9 mouse cellular contexts compared by ENCODE assay signal in genomic region chr10:43155046-43155560, GRCm38 (mm10). TPM values are rescaled to one million over a fixed set of nuclear protein-coding genes. Genes with fewer than 3 reads are reported as not detected.
A peak's percentile ranks its signal among the peaks of the same experiment; 100 is the strongest.
DNase-seq lines count a peak whose midpoint lies in the region; ATAC-seq lines count a peak whose summit lies in the region.
"Had no signal": no experiment of that assay in that cellular context is flagged by ENCODE, and none has a peak within 500 bp of the region (broad histone marks: within the 10 kb centered on the region; RNA-seq: fewer than 3 reads in every experiment).

No protein-coding gene starts in this region.

- ATAC-seq in forebrain, embryonic 15.5 days (replicated peaks) = peak; percentile 84

- peaks cover 25% of the 10 kb centered on the region for H3K4me1 ChIP-seq in forebrain, embryonic 15.5 days

- intact Hi-C loops in heart, postnatal 25 days (cut with DNase I) = no loop called here

- no peaks in the 10 kb centered on the region; the same call in 1 of the 2 replicates for H3K36me3 ChIP-seq in forebrain, embryonic 15.5 days

- DNase-seq in urinary bladder, adult 18-20 months (ENCODE audit: low spot score in 2 of 2) = peak; percentile 15 to 49
- DNase-seq in urinary bladder, adult 2 months (ENCODE audit: low spot score) = no peak
- peak; percentile 78 for DNase-seq in heart, postnatal 25 days (ENCODE audit: low spot score)
- peak; percentile 56 to 63 for DNase-seq in kidney, postnatal 25 days
- DNase-seq in lung, postnatal 25 days (ENCODE audit: low spot score) = peak; percentile 33
- DNase-seq in skeletal muscle tissue, adult 2 months (ENCODE audit: low read depth, low spot score) = peak; percentile 87
- no peak for DNase-seq in thymus, postnatal 0 days (ENCODE audit: low spot score)

- no peaks in the 10 kb centered on the region for H3K27me3 ChIP-seq in forebrain, embryonic 15.5 days

- H3K9me3 ChIP-seq in forebrain, embryonic 15.5 days = no peaks in the 10 kb centered on the region

- H3K9ac ChIP-seq in forebrain, embryonic 15.5 days (replicated peaks) = peak overlapping the region; percentile 4; the same call in 1 of the 2 replicates

- H3K4me3 ChIP-seq in forebrain, embryonic 15.5 days = no peak overlapping the region; the same call in 1 of the 2 replicates

- peak overlapping the region; percentile 22; the same call in 1 of the 2 replicates for H3K4me2 ChIP-seq in forebrain, embryonic 15.5 days (replicated peaks)

- H3K27ac ChIP-seq in forebrain, embryonic 15.5 days (replicated peaks) = peak overlapping the region; percentile 67

- WGBS in forebrain, embryonic 15.5 days = 4% methylated on average over 12 of the region's 12 CpGs

RNA-seq across cellular contexts. Expression of gene Sobp, which starts 19.2 kb away (rescaled TPM):
- 1.2 and 2.4 TPM in 2 replicates for polyA plus RNA-seq in urinary bladder, adult 2 months (2012; rRNA removed)
- 15.1 and 16.2 TPM in 2 replicates for polyA plus RNA-seq in forebrain, embryonic 15.5 days (2015; fragmentation: Nextera tagmentation; extraction: Ambion mirVana)
- total RNA-seq in heart, postnatal 25 days (2021) = 10 to 100 TPM; 14.3 to 15.5 TPM
- polyA plus RNA-seq in thymus, postnatal 0 days (2015; fragmentation: Nextera tagmentation; extraction: Ambion mirVana) = 0.17 and 0.22 TPM in 2 replicates
- total RNA-seq: MEL had no signal

RNA-seq across cellular contexts. Expression of gene 9030612E09Rik, which starts 19.4 kb away (rescaled TPM):
- 0.39 and 0.53 TPM in 2 replicates for polyA plus RNA-seq in urinary bladder, adult 2 months (2012; rRNA removed)
- polyA plus RNA-seq in forebrain, embryonic 15.5 days (2015; fragmentation: Nextera tagmentation; extraction: Ambion mirVana) = 2.0 and 2.5 TPM in 2 replicates
- 1 to 10 TPM; 2.7 to 3.6 TPM for total RNA-seq in heart, postnatal 25 days (2021)
- 0.12 and 0.15 TPM in 2 replicates for polyA plus RNA-seq in thymus, postnatal 0 days (2015; fragmentation: Nextera tagmentation; extraction: Ambion mirVana)
- total RNA-seq: MEL had no signal

Comparison
In these comparisons a context has a peak if more than half of its experiments do, and no peak if none do; other contexts are left out.
1. DNase-seq: peak in urinary bladder, adult 18-20 months (2 of 2), heart, postnatal 25 days (single experiment), kidney, postnatal 25 days (2 of 2), lung, postnatal 25 days (single experiment) and skeletal muscle tissue, adult 2 months (single experiment); none in urinary bladder, adult 2 months (single experiment) and thymus, postnatal 0 days (single experiment).